In the genomic region with DNA sequence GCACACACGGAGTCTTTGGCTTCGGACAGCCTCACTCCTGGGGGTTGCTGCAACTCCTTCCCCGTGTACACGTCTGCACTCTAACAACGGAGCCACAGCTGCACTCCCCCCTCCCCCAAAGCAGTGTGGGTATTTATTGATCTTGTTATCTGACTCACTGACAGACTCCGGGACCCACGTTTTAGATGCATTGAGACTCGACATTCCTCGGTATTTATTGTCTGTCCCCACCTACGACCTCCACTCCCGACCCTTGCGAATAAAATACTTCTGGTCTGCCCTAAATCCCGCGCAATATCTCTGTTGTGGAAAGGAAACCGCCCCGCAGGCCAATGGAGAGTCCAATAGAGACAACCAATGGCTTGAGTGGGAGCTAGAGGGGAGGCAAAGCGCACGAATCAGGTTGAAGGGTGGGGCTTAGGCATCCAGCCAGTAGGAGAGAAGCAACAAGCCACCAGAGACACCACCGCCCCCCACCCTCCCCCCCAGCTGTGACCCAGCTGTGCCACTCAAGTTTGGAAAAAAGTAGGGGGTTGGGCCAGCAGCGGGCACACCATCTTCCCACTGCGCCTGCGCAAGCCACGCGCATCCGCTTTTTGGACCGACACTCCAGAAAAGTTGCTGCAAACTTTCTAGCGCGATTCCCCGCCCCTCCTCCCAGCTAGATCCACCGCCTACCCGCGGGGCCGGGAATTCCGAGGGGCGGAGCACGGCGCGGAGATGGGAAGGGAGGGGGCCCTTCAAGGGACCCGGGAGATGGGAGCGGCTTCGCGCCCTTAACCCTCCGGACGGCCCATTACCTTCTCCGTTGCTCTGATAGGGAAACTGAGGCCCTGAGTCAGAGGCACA, we compare ENCODE assay signal across 8 mouse cellular contexts. TPM values are rescaled to one million over a fixed set of nuclear protein-coding genes. Genes with fewer than 3 reads are reported as not detected.
A peak's percentile ranks its signal among the peaks of the same experiment; 100 is the strongest.
DNase-seq lines count a peak whose midpoint lies in the region; ATAC-seq and TF ChIP-seq lines count a peak whose summit lies in the region.

No protein-coding gene starts in this region.

- peak overlapping the region; percentile 92 for H3K9ac ChIP-seq in heart, embryonic 11.5 days (ENCODE audit: low read depth, low read length)
- H3K9ac ChIP-seq in kidney, embryonic 15.5 days = peak overlapping the region; percentile 93
- H3K9ac ChIP-seq in liver, embryonic 11.5 days (ENCODE audit: low read depth, low read length) = peak overlapping the region; percentile 76
- peak overlapping the region; percentile 93 for H3K9ac ChIP-seq in stomach, embryonic 14.5 days (replicated peaks; ENCODE audit: low read depth, low read length)

- H3K36me3 ChIP-seq in C2C12 (ENCODE audit: control insufficient read depth, insufficient read depth) = peaks cover 28% of the 10 kb centered on the region
- H3K36me3 ChIP-seq in erythroblast, embryonic 14.5 days (ENCODE audit: control insufficient read depth) = peaks cover 5% of the 10 kb centered on the region
- H3K36me3 ChIP-seq in heart, embryonic 11.5 days (ENCODE audit: control insufficient read depth, insufficient read depth, low read length) = 0 out of 2 replicates have a peak, but pooled peaks cover 8% of the 10 kb centered on the region
- H3K36me3 ChIP-seq in kidney, embryonic 15.5 days = peaks cover 41% of the 10 kb centered on the region
- H3K36me3 ChIP-seq in liver, embryonic 11.5 days (ENCODE audit: control insufficient read depth, insufficient read depth, low read length) = peaks cover 8% of the 10 kb centered on the region; the same call in 1 of the 2 replicates
- peaks cover 7% of the 10 kb centered on the region for H3K36me3 ChIP-seq in stomach, embryonic 14.5 days (ENCODE audit: control insufficient read depth, insufficient read depth, low read length)

- peak overlapping the region; percentile 29 for H3K4me3 ChIP-seq in C2C12 (ENCODE audit: insufficient read depth, poor library complexity, severe bottlenecking)
- peak overlapping the region; percentile 74 for H3K4me3 ChIP-seq in erythroblast, embryonic 14.5 days (replicated peaks)
- H3K4me3 ChIP-seq in heart, embryonic 11.5 days (ENCODE audit: low read depth, low read length) = peak overlapping the region; percentile 78
- H3K4me3 ChIP-seq in kidney, embryonic 15.5 days (replicated peaks) = peak overlapping the region; percentile 85
- peak overlapping the region; percentile 66 for H3K4me3 ChIP-seq in liver, embryonic 11.5 days (ENCODE audit: low read depth, low read length)
- H3K4me3 ChIP-seq in stomach, embryonic 14.5 days (ENCODE audit: low read depth, low read length) = peak overlapping the region; percentile 80

- H3K27me3 ChIP-seq in C2C12 (ENCODE audit: control insufficient read depth, insufficient read depth, insufficient read length) = no peaks in the 10 kb centered on the region
- H3K27me3 ChIP-seq in erythroblast, embryonic 14.5 days (ENCODE audit: control insufficient read depth) = peaks cover 58% of the 10 kb centered on the region
- peaks cover 6% of the 10 kb centered on the region; the same call in 1 of the 2 replicates for H3K27me3 ChIP-seq in heart, embryonic 11.5 days (ENCODE audit: control insufficient read depth, insufficient read depth, low read length)
- 0 out of 2 replicates have a peak, but pooled peaks cover 8% of the 10 kb centered on the region for H3K27me3 ChIP-seq in kidney, embryonic 15.5 days
- peaks cover 67% of the 10 kb centered on the region for H3K27me3 ChIP-seq in liver, embryonic 11.5 days (replicated peaks; ENCODE audit: control insufficient read depth, insufficient read depth, low read length)
- no peaks in the 10 kb centered on the region for H3K27me3 ChIP-seq in stomach, embryonic 14.5 days (ENCODE audit: control insufficient read depth, insufficient read depth, low read length)

- TF ChIP-seq CTCF in C2C12 (IDR thresholded peaks at IDR 0.05; ENCODE audit: control insufficient read depth, insufficient read depth, insufficient read length) = no peak

- under 1% methylated on average over 45 of the region's 45 CpGs for WGBS in heart, embryonic 11.5 days (ENCODE audit: insufficient replicate concordance)
- under 1% methylated on average over 45 of the region's 45 CpGs for WGBS in kidney, embryonic 15.5 days
- WGBS in liver, embryonic 11.5 days = under 1% methylated on average over 45 of the region's 45 CpGs
- under 1% methylated on average over 44 of the region's 45 CpGs for WGBS in stomach, embryonic 14.5 days

- H3K4me2 ChIP-seq in heart, embryonic 11.5 days = peak overlapping the region; percentile 96
- H3K4me2 ChIP-seq in kidney, embryonic 15.5 days = peak overlapping the region; percentile 95
- H3K4me2 ChIP-seq in liver, embryonic 11.5 days = peak overlapping the region; percentile 95
- H3K4me2 ChIP-seq in stomach, embryonic 14.5 days (replicated peaks; ENCODE audit: low read depth, low read length) = peak overlapping the region; percentile 89

- no peaks in the 10 kb centered on the region for H3K79me2 ChIP-seq in C2C12 (ENCODE audit: control insufficient read depth, insufficient read depth)

- ATAC-seq in heart, embryonic 11.5 days (replicated peaks; ENCODE audit: insufficient number of reproducible peaks, low FRiP score, low TSS enrichment) = peak; percentile 71
- ATAC-seq in kidney, embryonic 15.5 days (replicated peaks; ENCODE audit: low FRiP score) = peak; percentile 86
- ATAC-seq in liver, embryonic 11.5 days (replicated peaks; ENCODE audit: low FRiP score) = peak; percentile 84
- ATAC-seq in stomach, embryonic 14.5 days (ENCODE audit: insufficient number of reproducible peaks, insufficient read depth, low FRiP score, low read depth) = peak; percentile 82

- peaks cover 60% of the 10 kb centered on the region for H3K4me1 ChIP-seq in erythroblast, embryonic 14.5 days (ENCODE audit: control insufficient read depth)
- H3K4me1 ChIP-seq in heart, embryonic 11.5 days (ENCODE audit: control insufficient read depth, insufficient read depth, low read length) = peaks cover 37% of the 10 kb centered on the region
- H3K4me1 ChIP-seq in kidney, embryonic 15.5 days = peaks cover 51% of the 10 kb centered on the region
- peaks cover 35% of the 10 kb centered on the region for H3K4me1 ChIP-seq in liver, embryonic 11.5 days (replicated peaks; ENCODE audit: control insufficient read depth, insufficient read depth, low read length)
- peaks cover 24% of the 10 kb centered on the region for H3K4me1 ChIP-seq in stomach, embryonic 14.5 days (ENCODE audit: control insufficient read depth, insufficient read depth, low read length)

- H3K9me3 ChIP-seq in erythroblast, embryonic 14.5 days (ENCODE audit: control insufficient read depth, low read length) = no peaks in the 10 kb centered on the region
- no peaks in the 10 kb centered on the region for H3K9me3 ChIP-seq in heart, embryonic 11.5 days (replicated peaks; ENCODE audit: control insufficient read depth, low read length)
- H3K9me3 ChIP-seq in kidney, embryonic 15.5 days (replicated peaks) = no peaks in the 10 kb centered on the region
- H3K9me3 ChIP-seq in liver, embryonic 11.5 days (ENCODE audit: control insufficient read depth, low read length) = no peaks in the 10 kb centered on the region
- no peaks in the 10 kb centered on the region for H3K9me3 ChIP-seq in stomach, embryonic 14.5 days (ENCODE audit: control insufficient read depth, low read depth, low read length)

- peak overlapping the region; percentile 98 for H3K27ac ChIP-seq in heart, embryonic 11.5 days (ENCODE audit: low read depth, low read length)
- H3K27ac ChIP-seq in kidney, embryonic 15.5 days = peak overlapping the region; percentile 99
- H3K27ac ChIP-seq in liver, embryonic 11.5 days (ENCODE audit: low read depth, low read length) = peak overlapping the region; percentile 83
- H3K27ac ChIP-seq in stomach, embryonic 14.5 days (ENCODE audit: low read length) = peak overlapping the region; percentile 99

- no peaks in the 10 kb centered on the region for H3K79me3 ChIP-seq in C2C12 (ENCODE audit: low read depth)

- peak overlapping the region; percentile 53 for H3ac ChIP-seq in C2C12 (ENCODE audit: control insufficient read depth, insufficient read length, low read depth)

- DNase-seq in adrenal gland, postnatal 36 days = peak; percentile 99
- DNase-seq in liver, embryonic 11.5 days (ENCODE audit: low spot score) = peak; percentile 95
- DNase-seq in natural killer cell, adult 2 months (ENCODE audit: low spot score in 2 of 2) = peak; percentile 65 to 79

RNA-seq across cellular contexts. Expression of gene Six5, which starts 0.6 kb away (rescaled TPM):
- polyA plus RNA-seq in C2C12 (2012; fragmentation: generic; extraction: Trizol) = 1.6 TPM
- 10 to 100 TPM; 14.0 to 15.6 TPM for total RNA-seq in adrenal gland, postnatal 36 days (2021)
- polyA plus RNA-seq in erythroblast, embryonic 14.5 days (2012) = 0.23 and 0.34 TPM in 2 replicates
- polyA plus RNA-seq in heart, embryonic 11.5 days (2014; fragmentation: Nextera tagmentation; extraction: Ambion mirVana) = 6.6 and 6.9 TPM in 2 replicates
- 8.0 and 10.1 TPM in 2 replicates for polyA plus RNA-seq in kidney, embryonic 15.5 days (2015; fragmentation: Nextera tagmentation; extraction: Ambion mirVana)
- 3.7 and 4.3 TPM in 2 replicates for polyA plus RNA-seq in liver, embryonic 11.5 days (2014; fragmentation: Nextera tagmentation; extraction: Ambion mirVana)
- 17.4 and 18.6 TPM in 2 replicates for polyA plus RNA-seq in stomach, embryonic 14.5 days (2014; fragmentation: Nextera tagmentation; extraction: Ambion mirVana)

RNA-seq across cellular contexts. Expression of gene Dmpk, which starts 10.1 kb away (rescaled TPM):
- polyA plus RNA-seq in C2C12 (2012; fragmentation: generic; extraction: Trizol) = 120 TPM
- 100 to 1,000 TPM in 1 of 2 experiments, 10 to 100 TPM in 1; 81.5 to 110 TPM for total RNA-seq in adrenal gland, postnatal 36 days (2021)
- 6.0 TPM in 2 replicates for polyA plus RNA-seq in erythroblast, embryonic 14.5 days (2012)
- polyA plus RNA-seq in heart, embryonic 11.5 days (2014; fragmentation: Nextera tagmentation; extraction: Ambion mirVana) = 17.0 and 17.7 TPM in 2 replicates
- 18.1 and 24.7 TPM in 2 replicates for polyA plus RNA-seq in kidney, embryonic 15.5 days (2015; fragmentation: Nextera tagmentation; extraction: Ambion mirVana)
- polyA plus RNA-seq in liver, embryonic 11.5 days (2014; fragmentation: Nextera tagmentation; extraction: Ambion mirVana) = 12.4 and 13.9 TPM in 2 replicates
- polyA plus RNA-seq in stomach, embryonic 14.5 days (2014; fragmentation: Nextera tagmentation; extraction: Ambion mirVana) = 70.9 and 72.0 TPM in 2 replicates

RNA-seq across cellular contexts. Expression of gene Dmwd, which starts 17.7 kb away (rescaled TPM):
- 83.1 TPM for polyA plus RNA-seq in C2C12 (2012; fragmentation: generic; extraction: Trizol)
- total RNA-seq in adrenal gland, postnatal 36 days (2021) = 10 to 100 TPM; 53.8 to 57.1 TPM
- 8.5 and 10.2 TPM in 2 replicates for polyA plus RNA-seq in erythroblast, embryonic 14.5 days (2012)
- 15.2 and 16.2 TPM in 2 replicates for polyA plus RNA-seq in heart, embryonic 11.5 days (2014; fragmentation: Nextera tagmentation; extraction: Ambion mirVana)
- 15.4 and 18.7 TPM in 2 replicates for polyA plus RNA-seq in kidney, embryonic 15.5 days (2015; fragmentation: Nextera tagmentation; extraction: Ambion mirVana)
- polyA plus RNA-seq in liver, embryonic 11.5 days (2014; fragmentation: Nextera tagmentation; extraction: Ambion mirVana) = 10.2 and 12.8 TPM in 2 replicates
- polyA plus RNA-seq in stomach, embryonic 14.5 days (2014; fragmentation: Nextera tagmentation; extraction: Ambion mirVana) = 14.3 and 16.8 TPM in 2 replicates

RNA-seq across cellular contexts. Expression of gene Gm4969, which starts 24.4 kb away (rescaled TPM):
- polyA plus RNA-seq in C2C12 (2012; fragmentation: generic; extraction: Trizol) = not detected
- not detected for total RNA-seq in adrenal gland, postnatal 36 days (2021)
- 0.05 TPM in 1 of 2 replicates, not detected in the other for polyA plus RNA-seq in erythroblast, embryonic 14.5 days (2012)
- 2.2 and 2.7 TPM in 2 replicates for polyA plus RNA-seq in heart, embryonic 11.5 days (2014; fragmentation: Nextera tagmentation; extraction: Ambion mirVana)
- polyA plus RNA-seq in kidney, embryonic 15.5 days (2015; fragmentation: Nextera tagmentation; extraction: Ambion mirVana) = 2.9 and 3.4 TPM in 2 replicates
- polyA plus RNA-seq in liver, embryonic 11.5 days (2014; fragmentation: Nextera tagmentation; extraction: Ambion mirVana) = 1.2 and 1.9 TPM in 2 replicates
- polyA plus RNA-seq in stomach, embryonic 14.5 days (2014; fragmentation: Nextera tagmentation; extraction: Ambion mirVana) = 4.6 and 5.7 TPM in 2 replicates

RNA-seq across cellular contexts. Expression of gene Fbxo46, which starts 25.9 kb away (rescaled TPM):
- polyA plus RNA-seq in C2C12 (2012; fragmentation: generic; extraction: Trizol) = 7.4 TPM
- total RNA-seq in adrenal gland, postnatal 36 days (2021) = 10 to 100 TPM; 11.5 to 13.1 TPM
- polyA plus RNA-seq in erythroblast, embryonic 14.5 days (2012) = 1.9 TPM in 2 replicates
- 6.3 and 6.4 TPM in 2 replicates for polyA plus RNA-seq in heart, embryonic 11.5 days (2014; fragmentation: Nextera tagmentation; extraction: Ambion mirVana)
- 16.1 and 16.3 TPM in 2 replicates for polyA plus RNA-seq in kidney, embryonic 15.5 days (2015; fragmentation: Nextera tagmentation; extraction: Ambion mirVana)
- polyA plus RNA-seq in liver, embryonic 11.5 days (2014; fragmentation: Nextera tagmentation; extraction: Ambion mirVana) = 9.9 TPM in 2 replicates
- 9.1 and 9.5 TPM in 2 replicates for polyA plus RNA-seq in stomach, embryonic 14.5 days (2014; fragmentation: Nextera tagmentation; extraction: Ambion mirVana)

Comparison
In these comparisons a context has a peak if more than half of its experiments do, and no peak if none do; other contexts are left out.
1. Peak in every context shown above with its lines: DNase-seq, ATAC-seq, H3K4me3 ChIP-seq and H3K27ac ChIP-seq.
2. H3K4me3 ChIP-seq: peak in every context shown above with its lines; median percentile 85 in kidney, embryonic 15.5 days; 80 in stomach, embryonic 14.5 days; 78 in heart, embryonic 11.5 days; 74 in erythroblast, embryonic 14.5 days; 66 in liver, embryonic 11.5 days; 29 in C2C12.